Mouse (Mus musculus) hindbrain, embryonic 11.5 days (tissue): ENCODE measurements around the gene Galr2. TPM values are rescaled to one million over a fixed set of nuclear protein-coding genes. Genes with fewer than 3 reads are reported as not detected.

Experiments used
- ATAC-seq: fragments of 200-750 bp; cut with Nextera tagmentation; 2 replicates; pipeline ENCODE4 v1.8.0; 2017; ENCODE audit warnings: mild to moderate bottlenecking, moderate TSS enrichment, moderate library complexity; ENCODE audit not compliant: low FRiP score
- DNase-seq: peaks from one replicate; pipeline ENCODE4 v3.0.0-alpha.2; 2015; ENCODE audit warnings: low spot score
- H3K27ac ChIP-seq: fragments of 300-500 bp; sonication (generic); 2 replicates; pipeline ENCODE4 v1.5.1; 2014; ENCODE audit warnings: mild to moderate bottlenecking, low read depth, low read length
- H3K27me3 ChIP-seq: fragments of 300-500 bp; sonication (generic); 2 replicates; pipeline ENCODE4 v1.6.1; 2014; ENCODE audit warnings: mild to moderate bottlenecking, low read length, moderate library complexity, mixed read lengths; ENCODE audit not compliant: control insufficient read depth, insufficient read depth
- H3K36me3 ChIP-seq: fragments of 300-500 bp; sonication (generic); 2 replicates; pipeline ENCODE4 v1.6.1; 2014; ENCODE audit warnings: mild to moderate bottlenecking, low read length, moderate library complexity, mixed read lengths; ENCODE audit not compliant: control insufficient read depth, insufficient read depth
- H3K4me1 ChIP-seq: fragments of 300-500 bp; sonication (generic); replicated peaks from 2 replicates; pipeline ENCODE4 v1.6.1; 2014; ENCODE audit warnings: low read length, mixed read lengths; ENCODE audit not compliant: control insufficient read depth, insufficient read depth
- H3K4me2 ChIP-seq: fragments of 300-500 bp; sonication (generic); replicated peaks from 2 replicates; pipeline ENCODE4 v1.6.1; 2014; ENCODE audit warnings: mild to moderate bottlenecking, low read depth, low read length
- H3K4me3 ChIP-seq: fragments of 300-500 bp; sonication (generic); 2 replicates; pipeline ENCODE4 v1.5.1; 2014; ENCODE audit warnings: low read depth, low read length
- H3K9ac ChIP-seq: fragments of 300-500 bp; sonication (generic); 2 replicates; pipeline ENCODE4 v1.6.1; 2014; ENCODE audit warnings: low read depth, low read length
- H3K9me3 ChIP-seq: fragments of 300-500 bp; sonication (generic); 2 replicates; pipeline ENCODE4 v1.6.1; 2016; ENCODE audit warnings: low read length; ENCODE audit not compliant: control insufficient read depth
- WGBS: fragments of 180-500 bp; shearing (Covaris S2); extraction: QIAGEN DNeasy Blood & Tissue Kit; methylation state at CpG from one replicate; pipeline ENCODE4 v1.1.7; 2014; 5-methylcytosine and 5-hydroxymethylcytosine counted together
- polyA plus RNA-seq: library from polyadenylated mRNA; unstranded; fragments of >200 nt; fragmentation: Nextera tagmentation; extraction: Ambion mirVana; gene quantifications from 2 replicates; pipeline ENCODE4 v1.2.1, GENCODE M21; 2014

Galr2 gene
- 0.42 and 0.54 TPM in 2 replicates for polyA plus RNA-seq

- H3K4me2 ChIP-seq = peak within 1 kb of the TSS; percentile 42
- peaks cover 54% of the 10 kb centered on the region for H3K27me3 ChIP-seq
Observed at GRCm38 (mm10) chr11:116280751-116281663, at the start of gene Galr2. Gene Galr2 (plus strand): TSS chr11:116280939.

GRCm38 (mm10) chr11:116232427-116232826 lies 48.3 kb upstream of the Galr2 start:
- Histone ChIP-seq H3K4me3 (no peak overlapping the region), H3K9me3 (no peaks in the 10 kb centered on the region), H3K27me3 (peaks cover 6% of the 10 kb centered on the region), H3K4me2 (no peak overlapping the region), H3K36me3 (no peaks in the 10 kb centered on the region), H3K4me1 (0 out of 2 replicates have a peak, but pooled peaks cover 3% of the 10 kb centered on the region), H3K27ac (no peak overlapping the region), H3K9ac (peak overlapping the region; percentile 7; the same call in 1 of the 2 replicates)
- ATAC-seq (no peak), DNase-seq (no peak)
- 34% methylated on average over 17 of the region's 17 CpGs for WGBS

More at GRCm38 (mm10) chr11:116280751-116281663, at the start of gene Galr2:
- DNase-seq (peak; percentile 54), ATAC-seq (no peak)
- Histone ChIP-seq H3K27ac (no peak within 1 kb of the TSS), H3K9me3 (no peaks in the 10 kb centered on the region), H3K9ac (peak within 1 kb of the TSS; percentile 41; the same call in 1 of the 2 replicates), H3K36me3 (no peaks in the 10 kb centered on the region), H3K4me3 (peak within 1 kb of the TSS; percentile 27), H3K4me1 (peaks cover 10% of the 10 kb centered on the region)
- 7% methylated on average over 48 of the region's 48 CpGs for WGBS

- H3K9me3 ChIP-seq = no peaks in the 10 kb centered on the region
- peaks cover 15% of the 10 kb centered on the region for H3K27me3 ChIP-seq
- WGBS = 81% methylated on average over 8 of the region's 8 CpGs
- H3K4me1 ChIP-seq = no peaks in the 10 kb centered on the region
- H3K36me3 ChIP-seq = no peaks in the 10 kb centered on the region
- no peak for DNase-seq
- no peak overlapping the region for H3K27ac ChIP-seq
- ATAC-seq = no peak
- H3K9ac ChIP-seq = no peak overlapping the region
- no peak overlapping the region for H3K4me2 ChIP-seq
- H3K4me3 ChIP-seq = no peak overlapping the region
Observed at GRCm38 (mm10) chr11:116234901-116235300, 45.8 kb upstream of the Galr2 start.

- Histone ChIP-seq H3K36me3 (no peaks in the 10 kb centered on the region), H3K9ac (no peak within 1 kb of the TSS), H3K4me1 (no peaks in the 10 kb centered on the region), H3K27ac (no peak within 1 kb of the TSS), H3K4me2 (no peak within 1 kb of the TSS), H3K9me3 (no peaks in the 10 kb centered on the region), H3K4me3 (no peak within 1 kb of the TSS), H3K27me3 (peaks cover 15% of the 10 kb centered on the region)
- ATAC-seq (no peak), DNase-seq (no peak)
- WGBS = 17% methylated on average over 29 of the region's 31 CpGs
Observed at GRCm38 (mm10) chr11:116237742-116238395, 42.9 kb upstream of the Galr2 start, which contains the start of gene Evpl. Gene Evpl (minus strand): TSS chr11:116238077.

- no peak overlapping the region for H3K9ac ChIP-seq
- H3K4me1 ChIP-seq = no peaks in the 10 kb centered on the region
- H3K27ac ChIP-seq = no peak overlapping the region
- ATAC-seq (0 out of 2 replicates have a peak, but pooled peaks have one; percentile 27), DNase-seq (peak; percentile 39)
- H3K4me2 ChIP-seq = no peak overlapping the region
- H3K27me3 ChIP-seq = peaks cover 11% of the 10 kb centered on the region
- no peaks in the 10 kb centered on the region for H3K36me3 ChIP-seq
- 16% methylated on average over 7 of the region's 7 CpGs for WGBS
- no peaks in the 10 kb centered on the region for H3K9me3 ChIP-seq
- no peak overlapping the region for H3K4me3 ChIP-seq
Observed at GRCm38 (mm10) chr11:116239797-116240196, 40.9 kb upstream of the Galr2 start.

GRCm38 (mm10) chr11:116241744-116242235 lies 38.9 kb upstream of the Galr2 start:
- WGBS = 37% methylated on average over 12 of the region's 12 CpGs
- H3K4me1 ChIP-seq = no peaks in the 10 kb centered on the region
- H3K27ac ChIP-seq = peak overlapping the region; percentile 1; the same call in 1 of the 2 replicates
- H3K9ac ChIP-seq = peak overlapping the region; percentile 15; the same call in 1 of the 2 replicates
- no peak overlapping the region for H3K4me2 ChIP-seq
- H3K27me3 ChIP-seq = peaks cover 11% of the 10 kb centered on the region
- H3K9me3 ChIP-seq = no peaks in the 10 kb centered on the region
- no peak overlapping the region for H3K4me3 ChIP-seq
- H3K36me3 ChIP-seq = peaks cover 9% of the 10 kb centered on the region; the same call in 1 of the 2 replicates
- no peak for ATAC-seq
- DNase-seq = peak; percentile 53

- no peak overlapping the region for H3K4me2 ChIP-seq
Observed at GRCm38 (mm10) chr11:116244580-116244979, 36.2 kb upstream of the Galr2 start.

GRCm38 (mm10) chr11:116245616-116246015 lies 35.1 kb upstream of the Galr2 start:
- Histone ChIP-seq H3K4me2 (no peak overlapping the region), H3K9me3 (no peaks in the 10 kb centered on the region), H3K36me3 (peaks cover 22% of the 10 kb centered on the region), H3K27ac (no peak overlapping the region), H3K27me3 (no peaks in the 10 kb centered on the region), H3K9ac (no peak overlapping the region), H3K4me1 (no peaks in the 10 kb centered on the region), H3K4me3 (no peak overlapping the region)
- DNase-seq = no peak
- ATAC-seq = no peak
- WGBS = 79% methylated on average over 6 of the region's 6 CpGs

More at GRCm38 (mm10) chr11:116244580-116244979, 36.2 kb upstream of the Galr2 start:
- peaks cover 21% of the 10 kb centered on the region for H3K36me3 ChIP-seq
- no peak overlapping the region for H3K4me3 ChIP-seq
- no peaks in the 10 kb centered on the region for H3K4me1 ChIP-seq
- no peak for DNase-seq
- no peaks in the 10 kb centered on the region for H3K9me3 ChIP-seq
- no peaks in the 10 kb centered on the region for H3K27me3 ChIP-seq
- 90% methylated on average over 8 of the region's 8 CpGs for WGBS
- H3K9ac ChIP-seq = no peak overlapping the region
- no peak overlapping the region for H3K27ac ChIP-seq
- ATAC-seq = no peak
